Mouse (Mus musculus): ENCODE data around the gene Kcng3.

Gene Kcng3

DNA sequence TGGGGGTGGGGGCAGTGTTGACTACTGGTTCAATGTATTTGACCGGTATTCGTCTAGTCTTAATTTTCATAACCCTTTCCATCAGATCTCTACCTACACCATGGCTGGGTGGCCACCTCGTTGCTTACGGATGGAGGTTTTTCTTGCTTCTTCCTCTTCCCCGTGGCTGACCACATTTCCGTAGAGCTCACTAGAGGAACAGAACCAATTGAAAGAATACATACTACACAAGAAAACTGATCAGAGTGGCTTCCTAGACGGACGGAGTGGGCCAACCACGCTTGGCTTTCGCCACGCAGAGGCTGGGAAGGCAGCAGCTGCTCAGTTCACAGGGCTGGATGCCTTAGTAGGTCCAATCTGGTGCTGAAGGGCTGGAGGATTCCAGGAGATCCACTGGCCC lies 75.9 kb downstream of the Kcng3 start:
- DNase-seq (ENCODE audit: low read depth, low spot score) = no peak

DNA sequence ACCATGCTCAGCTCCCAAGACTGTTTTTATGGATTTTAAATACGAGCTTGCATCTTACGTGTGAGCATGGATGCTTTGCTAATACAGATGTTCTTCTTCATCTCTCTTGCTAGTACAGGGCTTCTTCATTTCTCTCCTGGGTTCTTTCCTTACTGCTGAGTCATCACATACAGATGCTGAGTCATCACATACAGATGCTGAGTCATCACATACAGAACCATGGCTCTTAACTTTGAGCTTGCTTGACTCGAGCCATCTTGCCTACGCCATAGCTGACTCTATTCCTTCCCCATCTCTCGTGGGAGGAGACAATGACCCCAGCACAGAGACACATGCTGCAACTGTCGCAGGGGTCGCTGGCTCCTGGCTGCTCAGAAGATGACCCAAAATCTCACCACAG lies 76.7 kb downstream of the Kcng3 start:
- DNase-seq (ENCODE audit: low read depth, low spot score) = no peak

DNA sequence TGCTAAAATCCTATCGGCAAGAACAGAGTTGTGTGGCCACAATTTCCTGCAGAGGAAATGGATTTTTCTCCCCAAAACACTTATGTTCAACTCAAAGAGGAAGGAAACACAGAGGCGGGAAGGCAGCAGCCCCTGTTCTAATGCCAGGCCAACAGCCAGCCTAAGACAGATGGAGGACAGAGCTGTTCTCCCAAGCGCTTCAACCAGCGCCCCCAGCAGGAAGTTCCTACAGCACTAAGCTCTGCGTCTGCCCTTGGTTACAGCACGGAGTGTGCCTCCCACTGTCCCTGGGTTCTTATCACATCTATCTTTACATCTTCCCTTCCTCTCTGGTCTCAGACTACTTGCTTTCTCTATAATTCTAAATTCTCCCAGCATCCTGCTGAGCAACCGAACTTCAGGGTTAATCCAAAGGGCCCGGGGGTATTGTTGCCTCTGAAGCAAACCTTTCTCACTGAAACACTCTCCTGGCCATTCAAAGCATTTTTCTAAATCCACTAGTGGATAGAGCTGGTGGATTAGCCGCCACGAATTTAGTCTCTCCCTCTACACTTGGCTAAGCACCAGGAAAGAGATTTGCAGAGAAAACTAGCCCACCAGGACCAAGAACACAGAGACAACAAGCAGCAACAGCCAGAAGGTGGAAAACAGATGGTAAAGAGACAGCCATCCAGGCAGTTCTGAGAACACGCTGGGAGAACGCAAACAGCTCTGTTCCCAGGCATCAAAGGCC lies 83.0 kb downstream of the Kcng3 start:
- DNase-seq (ENCODE audit: low read depth, low spot score) = peak; percentile 51

DNA sequence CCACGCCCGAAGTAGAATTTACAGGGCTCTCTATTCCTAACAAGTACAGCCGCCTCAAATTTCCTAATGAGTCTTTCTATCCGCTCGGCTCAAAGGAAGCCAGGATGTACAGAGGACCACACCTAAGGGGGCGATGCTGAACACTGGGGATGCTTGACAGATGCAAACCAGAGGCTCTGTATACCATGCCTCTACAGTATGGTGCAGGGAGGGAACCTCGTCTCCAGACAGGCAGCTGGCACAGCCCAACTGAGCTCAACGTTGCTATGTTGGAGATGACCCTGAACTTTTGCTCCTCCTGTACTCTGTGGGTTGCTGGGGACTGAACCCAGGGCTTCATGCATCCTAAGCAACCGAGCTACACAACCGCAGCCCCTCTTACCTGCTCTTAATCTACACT lies 84.5 kb downstream of the Kcng3 start:
- no peak for DNase-seq (ENCODE audit: low read depth, low spot score)

DNA sequence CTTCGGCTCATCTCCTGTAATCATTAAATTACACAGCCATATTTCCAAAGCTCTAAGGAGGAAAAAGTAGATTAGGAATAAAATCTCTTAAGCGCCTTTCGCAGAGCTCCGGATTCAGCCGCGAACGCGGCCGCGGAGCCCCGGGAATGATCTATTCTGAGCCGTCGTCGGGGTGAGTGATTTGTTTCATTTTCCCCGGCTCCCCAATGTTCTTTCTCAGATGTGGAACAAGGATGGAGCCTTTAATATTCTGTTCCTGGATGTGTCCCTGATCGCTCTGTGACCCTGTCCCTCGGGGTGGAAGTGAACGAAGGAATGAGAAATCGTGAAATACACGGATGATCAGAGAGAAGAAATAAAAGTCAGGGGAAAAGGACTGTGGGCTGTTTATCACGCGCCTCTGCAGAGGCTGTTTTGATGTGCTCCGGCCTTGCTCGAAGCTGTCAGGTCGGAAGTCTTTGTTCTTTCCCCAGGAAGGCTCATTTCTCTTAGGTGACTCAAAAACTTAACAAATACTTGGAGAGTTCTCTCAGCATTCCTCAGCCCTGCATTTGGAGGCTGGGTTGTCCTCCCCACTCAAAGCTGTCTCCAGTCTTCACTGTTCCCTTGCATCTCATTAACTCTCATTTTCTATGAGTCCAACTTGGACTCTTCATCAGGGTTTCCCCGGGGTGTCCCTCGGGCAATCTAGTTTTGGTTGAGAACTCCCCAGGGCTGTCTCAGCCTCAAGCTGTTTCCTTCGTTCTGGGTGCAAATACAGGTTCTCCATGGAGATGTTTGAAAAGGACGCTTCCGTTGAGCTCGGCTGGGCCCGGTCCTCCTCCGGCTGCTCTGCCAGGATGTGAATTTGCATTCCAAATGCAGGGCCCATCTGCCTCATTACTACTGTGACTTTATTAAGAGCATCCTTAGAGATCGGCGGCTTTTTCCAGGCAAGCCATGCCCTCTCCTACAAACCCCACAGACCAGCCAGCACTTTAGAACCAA lies 85.6 kb downstream of the Kcng3 start:
- DNase-seq (ENCODE audit: low read depth, low spot score) = no peak

DNA sequence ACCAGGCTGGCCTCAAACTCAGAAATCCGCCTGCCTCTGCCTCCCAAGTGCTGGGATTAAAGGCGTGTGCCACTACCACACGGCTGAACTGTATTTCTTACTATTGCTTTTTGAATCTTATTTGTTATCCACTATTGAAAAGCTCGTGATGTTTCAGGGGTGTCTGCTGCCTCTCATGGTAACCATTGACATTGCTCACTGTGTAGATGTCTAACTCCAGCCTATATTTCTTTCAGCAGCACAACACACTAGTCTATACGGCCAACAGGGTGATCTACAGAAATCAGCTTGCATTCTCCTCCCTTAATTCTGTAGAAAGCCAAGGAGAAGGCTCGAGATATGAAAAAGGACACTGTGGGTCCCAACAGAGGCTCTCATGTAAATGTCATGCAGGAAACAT lies 86.4 kb downstream of the Kcng3 start:
- DNase-seq (ENCODE audit: low read depth, low spot score) = no peak

DNA sequence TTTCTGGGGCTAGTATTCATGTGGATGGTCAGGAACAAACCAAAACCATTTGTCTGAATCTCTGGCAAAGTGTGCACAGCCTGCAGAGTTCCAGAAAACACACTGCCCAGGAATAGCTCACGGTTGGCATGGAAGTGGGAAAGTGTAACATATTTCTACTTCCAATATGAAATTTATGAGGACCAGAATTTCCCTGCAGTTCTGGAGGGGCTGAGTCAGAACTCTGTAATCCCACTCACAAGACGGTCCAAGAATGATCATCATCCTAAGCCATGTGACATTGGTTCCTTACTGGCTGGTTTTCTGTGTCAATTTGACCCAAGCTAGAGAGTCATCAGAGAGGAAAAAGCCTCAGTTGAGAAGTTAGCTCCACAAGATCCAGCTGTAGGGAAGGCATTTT lies 89.3 kb downstream of the Kcng3 start:
- no peak for DNase-seq (ENCODE audit: low read depth, low spot score)

DNA sequence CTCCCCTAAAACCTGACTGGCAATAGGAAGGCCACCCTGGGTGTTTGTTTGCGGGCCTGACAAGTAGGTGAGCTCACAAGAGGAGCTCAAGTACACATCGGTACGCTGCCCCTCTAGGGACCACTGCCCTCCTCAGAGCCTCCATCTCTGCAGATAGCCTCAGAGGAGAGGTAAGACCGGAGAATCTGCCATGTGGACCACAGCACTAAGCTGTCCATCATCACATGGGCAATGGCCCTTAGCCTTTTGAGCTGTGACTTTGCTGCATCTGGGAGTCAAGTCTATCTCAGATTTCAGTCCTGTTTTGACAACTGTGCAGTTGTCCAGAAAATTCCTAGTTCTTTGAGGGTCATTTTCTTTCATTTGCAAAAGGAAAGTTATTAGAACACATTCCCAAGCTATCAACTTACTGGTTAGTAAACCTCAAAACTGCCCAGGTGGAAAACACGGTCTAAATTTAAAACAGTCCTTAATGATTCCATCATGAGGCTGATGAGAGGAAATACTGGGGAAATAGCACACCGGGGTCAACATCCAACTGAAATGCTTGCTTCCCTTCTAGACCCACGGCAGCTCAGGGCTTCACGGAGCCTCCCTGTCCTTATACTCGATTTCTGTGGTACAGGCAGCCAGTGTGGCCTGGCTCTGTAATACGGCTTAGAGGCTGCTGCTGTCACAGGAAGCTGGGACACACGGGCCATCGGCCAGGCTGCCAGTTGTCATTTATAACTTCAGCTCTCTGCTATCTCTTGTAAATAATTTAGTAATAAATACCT lies 92.2 kb downstream of the Kcng3 start:
- DNase-seq (ENCODE audit: low read depth, low spot score) = no peak

DNA sequence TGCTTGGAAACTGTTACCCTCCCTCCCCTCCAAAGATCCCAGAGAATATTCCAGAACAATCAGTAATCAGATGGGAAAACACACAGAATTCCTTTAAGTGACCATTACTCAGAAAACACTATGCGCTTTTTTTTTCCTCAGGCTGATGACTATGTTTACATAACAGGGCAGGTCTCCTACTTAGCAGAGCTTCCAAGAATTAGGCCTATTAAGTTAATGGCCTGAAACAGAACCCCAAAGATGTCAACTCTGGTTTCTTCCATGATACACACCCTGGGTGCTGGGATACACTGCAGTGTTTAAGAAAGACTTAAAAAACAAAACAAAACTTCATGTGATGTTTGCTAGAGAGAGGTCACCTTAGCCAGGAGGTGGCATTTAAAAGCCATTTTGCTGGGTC lies 93.0 kb downstream of the Kcng3 start:
- DNase-seq (ENCODE audit: low read depth, low spot score) = no peak

DNA sequence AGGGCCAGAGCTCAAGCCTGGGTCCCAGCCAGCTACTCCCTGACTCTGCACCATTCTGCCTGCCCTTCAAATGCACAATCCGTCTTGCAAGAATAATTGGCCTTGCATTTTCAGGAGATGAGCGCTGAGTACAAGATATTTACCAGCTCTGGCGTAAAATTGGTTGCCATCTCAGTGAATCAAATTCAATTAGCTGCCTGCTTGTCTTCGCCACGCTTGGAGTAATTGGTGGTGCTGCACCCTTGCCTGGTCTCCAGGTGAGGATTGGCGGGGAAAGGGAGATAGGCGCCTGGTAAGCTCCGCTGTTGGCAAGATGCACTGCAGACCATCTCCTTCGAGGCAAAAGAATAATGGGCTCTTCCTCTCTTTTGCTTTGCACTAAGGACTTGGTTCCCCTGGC lies 93.6 kb downstream of the Kcng3 start:
- no peak for DNase-seq (ENCODE audit: low read depth, low spot score)

Measured in CD4-positive helper T cell, adult 2 months (primary cell).